Mouse (Mus musculus): Measurements from ENCODE around the gene Kl. TPM values are rescaled to one million over a fixed set of nuclear protein-coding genes. Genes with fewer than 3 reads are reported as not detected.

Gene Kl
- total RNA-seq, 1 experiment from 2014 or later = 0.22 TPM

DNA sequence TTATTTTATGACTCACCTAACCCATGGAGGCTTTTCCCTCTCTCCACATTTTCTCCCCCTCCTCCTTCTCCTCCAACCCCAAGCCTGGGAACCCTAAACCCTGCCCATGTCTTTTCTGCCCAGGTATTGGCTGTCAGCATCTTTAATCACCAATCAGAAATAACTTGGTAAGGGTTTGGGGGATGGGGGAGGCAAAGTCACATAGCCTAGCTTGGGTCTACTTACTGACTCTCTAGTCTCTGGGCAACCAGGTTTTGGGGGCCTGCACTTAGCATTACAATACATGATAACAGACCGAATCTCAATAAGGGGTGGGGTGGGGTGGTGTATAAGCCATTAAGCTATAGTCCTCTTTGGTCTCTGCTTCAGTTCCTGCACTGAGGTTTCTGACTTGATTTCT lies 10.3 kb downstream of the Kl start:
- no peak for DNase-seq

DNA sequence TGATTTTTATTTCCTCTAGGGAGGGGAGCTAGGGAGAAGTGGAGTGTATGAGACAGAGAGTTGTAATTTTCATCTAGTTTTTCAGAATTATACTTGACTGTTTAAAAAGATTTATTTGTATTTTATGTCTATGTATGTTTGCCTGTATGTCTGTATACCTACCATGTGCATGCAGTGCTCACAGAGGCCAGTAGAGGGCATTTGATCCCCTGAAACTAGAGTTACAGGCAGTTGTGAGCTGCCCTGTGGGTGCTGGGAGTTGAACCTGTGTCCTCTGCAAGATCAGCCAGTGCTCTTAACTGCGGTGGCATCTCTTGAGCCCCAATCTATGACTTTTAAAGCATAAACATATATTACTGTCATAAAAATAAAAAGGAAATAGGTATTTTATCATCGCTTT lies 15.5 kb downstream of the Kl start:
- no peak for DNase-seq

DNA sequence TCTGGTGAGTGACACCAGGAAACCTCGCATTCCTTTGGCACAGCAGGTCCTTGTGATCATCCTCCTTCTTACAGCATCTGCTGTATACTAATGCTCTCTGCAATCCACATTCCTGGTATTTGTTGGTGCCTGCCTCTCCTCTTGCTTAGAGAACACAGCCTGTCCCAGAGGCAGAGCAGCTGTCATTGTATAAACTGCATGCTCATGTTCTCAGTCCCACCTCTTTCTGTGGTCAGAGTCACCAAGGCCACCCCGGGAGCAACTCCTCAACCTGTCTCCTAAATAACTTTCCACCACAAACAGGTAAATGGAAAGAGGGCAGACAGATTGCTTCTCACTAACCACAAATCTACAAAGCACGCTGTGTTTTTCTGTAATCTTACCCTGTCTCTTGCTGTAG lies 18.1 kb downstream of the Kl start:
- no peak for DNase-seq

DNA sequence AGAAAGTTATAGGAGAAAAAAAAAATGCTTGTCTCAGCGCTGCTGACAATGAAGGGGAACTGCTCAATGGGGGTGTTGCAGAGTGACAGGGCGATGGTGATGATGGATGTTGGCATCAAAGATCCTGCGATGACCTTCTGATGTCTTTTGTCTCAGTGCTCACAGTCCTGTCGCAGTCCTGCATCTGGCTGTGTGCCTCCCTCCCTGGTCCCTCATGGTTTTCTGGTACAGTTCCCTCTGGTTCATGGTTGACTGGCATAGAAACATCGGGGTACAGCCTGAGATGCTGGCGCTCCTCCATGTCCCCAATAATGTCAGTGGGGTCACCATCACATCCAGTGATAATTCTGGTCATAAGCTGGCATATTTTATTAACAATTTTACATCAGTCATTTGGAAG lies 18.7 kb downstream of the Kl start:
- no peak for DNase-seq

DNA sequence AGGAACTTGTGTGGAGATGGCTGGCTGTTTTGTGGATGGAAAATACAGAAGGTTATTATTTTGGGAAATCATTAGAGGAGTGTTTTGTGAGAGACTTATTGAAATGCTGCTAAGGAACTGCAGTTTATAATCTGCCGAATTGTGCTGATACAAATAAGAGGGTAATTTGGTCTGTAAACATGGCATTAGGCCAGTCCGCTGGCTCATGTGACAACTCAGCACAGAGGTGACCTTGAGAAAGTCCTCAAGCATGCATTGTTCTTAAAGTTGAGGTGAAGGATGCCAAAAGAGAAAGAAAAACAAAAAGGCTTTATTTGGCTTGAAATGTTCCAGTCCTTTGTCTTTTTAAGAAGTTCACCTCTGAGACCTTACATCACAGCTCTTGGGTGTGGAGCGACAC lies 21.8 kb downstream of the Kl start:
- peak; percentile 17 for DNase-seq

DNA sequence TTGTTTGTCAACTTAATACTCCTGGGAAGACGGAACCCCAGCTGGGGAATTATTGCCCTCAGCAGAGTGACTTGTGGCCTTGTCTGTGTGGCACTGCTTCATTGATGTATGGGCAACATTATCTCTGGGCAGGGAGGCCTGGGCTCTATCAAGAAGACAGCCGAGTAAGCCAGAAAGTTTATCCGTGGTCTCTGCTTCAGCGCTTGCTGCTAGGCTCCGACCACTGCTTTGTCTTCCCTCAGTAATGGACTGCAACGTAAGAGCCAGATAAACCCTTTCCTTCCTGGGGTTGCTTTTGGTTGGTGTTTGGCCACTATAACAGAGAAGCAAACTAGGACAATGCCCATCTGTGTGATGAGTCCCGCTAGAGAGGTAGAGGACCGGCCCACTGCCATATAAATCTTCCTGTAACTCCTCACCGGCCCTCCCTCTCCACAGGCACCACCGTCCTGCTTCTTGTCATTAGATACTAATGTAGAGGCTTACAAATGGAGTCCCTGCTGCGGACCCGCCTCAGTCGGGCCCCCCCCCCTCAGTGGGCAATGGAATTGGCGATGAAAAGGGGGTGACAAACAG lies 25.1 kb downstream of the Kl start:
- no peak for DNase-seq

DNA sequence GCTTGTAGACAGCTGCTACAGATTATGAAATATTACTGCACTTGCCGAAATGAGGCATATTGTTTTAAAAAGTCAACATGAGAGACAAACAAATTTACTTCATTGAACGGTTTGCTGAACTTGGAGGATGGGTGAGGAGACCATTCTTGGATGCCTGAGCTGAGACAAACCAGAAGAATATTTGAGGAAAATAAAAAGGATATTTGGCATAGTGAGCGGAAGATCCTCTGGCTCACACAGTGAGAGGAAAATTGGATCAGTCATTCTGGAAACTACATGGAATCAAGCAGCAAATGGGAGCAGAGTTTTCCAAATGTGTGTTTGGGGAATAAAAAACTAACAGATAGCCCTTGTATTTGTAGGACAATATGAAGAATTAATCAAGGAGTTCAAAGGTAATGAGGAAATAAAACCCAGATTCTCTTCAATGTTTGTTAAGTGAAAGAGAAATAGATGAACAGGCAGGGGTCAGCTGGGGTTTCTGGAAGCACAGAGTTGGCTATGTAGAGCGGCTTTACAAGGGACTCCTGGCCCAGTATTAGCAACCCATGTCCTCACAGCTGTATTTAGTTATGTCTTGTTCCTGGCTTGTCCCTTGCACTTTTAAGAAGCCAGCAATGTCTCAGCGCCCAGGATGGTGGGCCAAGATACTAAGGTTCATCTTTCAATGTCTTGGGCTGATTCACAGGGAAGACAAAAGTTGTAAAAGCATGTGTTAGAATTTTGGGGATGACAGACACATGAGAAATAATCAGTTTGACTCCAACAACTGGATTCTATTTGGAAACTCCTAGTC lies 27.1 kb downstream of the Kl start:
- no peak for DNase-seq

DNA sequence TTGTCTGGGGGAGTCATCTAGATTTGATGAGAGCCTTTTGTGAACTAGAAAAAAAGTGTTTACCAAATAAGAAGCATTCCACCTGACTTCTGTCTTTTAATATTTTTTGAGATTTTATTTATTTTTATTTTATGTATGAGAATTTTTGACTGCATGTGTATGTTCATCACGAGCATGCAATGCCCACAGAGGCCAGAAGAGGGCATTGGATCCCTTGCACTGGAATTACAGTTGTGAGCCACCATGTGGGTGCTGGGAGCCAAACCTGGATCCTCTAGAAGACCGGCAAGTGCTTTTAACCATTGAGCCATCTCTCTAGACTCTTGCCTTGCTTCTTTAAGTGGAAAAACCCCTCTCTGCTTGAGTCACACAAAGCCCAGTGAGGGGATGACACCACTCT lies 29.7 kb downstream of the Kl start:
- no peak for DNase-seq

DNA sequence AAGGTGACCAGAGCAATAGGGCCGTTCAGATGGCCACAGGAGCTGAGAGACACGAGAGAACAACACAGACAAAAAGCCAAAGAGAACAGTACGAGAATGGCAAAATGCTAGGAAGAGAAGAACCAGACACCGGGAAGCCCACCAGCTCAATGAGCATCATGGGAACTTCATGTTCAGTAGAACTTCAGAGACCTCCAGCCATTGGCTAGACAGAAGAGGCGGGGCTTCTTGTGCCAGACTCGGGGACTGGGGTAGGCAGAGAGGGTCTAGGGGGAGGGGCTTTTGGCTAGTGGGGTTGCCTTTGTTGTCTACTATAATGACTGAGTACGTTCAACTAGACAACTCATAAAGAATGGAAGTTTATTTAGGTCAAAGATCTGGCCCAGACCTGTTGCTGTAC lies 41.7 kb downstream of the Kl start:
- no peak for DNase-seq

DNA sequence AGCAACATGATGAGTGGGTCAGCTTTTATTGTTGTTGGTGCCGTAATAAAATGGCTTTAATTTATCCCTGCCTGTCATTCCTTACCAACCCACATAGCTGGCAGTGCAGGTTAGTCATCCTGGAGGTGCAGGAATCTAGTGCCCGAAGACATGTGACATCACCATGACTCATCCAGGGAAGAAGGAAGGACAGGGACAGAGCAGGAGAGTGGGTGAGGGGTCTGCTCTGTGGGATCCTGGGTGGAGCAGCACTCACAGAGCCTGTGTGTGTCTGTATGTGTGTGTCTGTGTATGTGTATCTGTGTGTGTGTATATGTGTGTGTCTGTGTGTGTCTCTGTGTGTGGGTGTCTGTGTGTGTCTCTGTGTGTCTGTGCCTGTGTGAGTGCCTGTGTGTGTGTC lies 44.2 kb downstream of the Kl start:
- DNase-seq = peak; percentile 53

DNA sequence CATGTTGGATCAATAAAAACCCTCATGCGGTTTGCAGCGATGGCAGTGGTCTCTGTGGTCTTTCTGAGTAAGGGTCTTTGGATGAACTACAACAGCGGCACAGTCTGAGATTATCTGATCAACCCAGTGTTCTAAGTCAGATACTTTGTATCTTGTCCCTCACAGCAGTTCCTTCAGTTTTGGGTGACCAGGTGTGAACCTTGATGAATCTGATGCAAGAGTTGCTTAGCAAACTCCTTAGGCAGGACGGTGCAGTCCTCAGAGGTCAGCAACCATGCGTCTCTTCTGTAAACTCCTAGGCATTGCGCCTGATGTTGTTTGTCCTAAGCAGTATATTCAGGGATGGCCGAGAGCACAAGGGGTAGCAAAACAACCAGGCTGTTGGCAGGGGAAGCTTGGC lies 48.7 kb downstream of the Kl start:
- no peak for DNase-seq

DNA sequence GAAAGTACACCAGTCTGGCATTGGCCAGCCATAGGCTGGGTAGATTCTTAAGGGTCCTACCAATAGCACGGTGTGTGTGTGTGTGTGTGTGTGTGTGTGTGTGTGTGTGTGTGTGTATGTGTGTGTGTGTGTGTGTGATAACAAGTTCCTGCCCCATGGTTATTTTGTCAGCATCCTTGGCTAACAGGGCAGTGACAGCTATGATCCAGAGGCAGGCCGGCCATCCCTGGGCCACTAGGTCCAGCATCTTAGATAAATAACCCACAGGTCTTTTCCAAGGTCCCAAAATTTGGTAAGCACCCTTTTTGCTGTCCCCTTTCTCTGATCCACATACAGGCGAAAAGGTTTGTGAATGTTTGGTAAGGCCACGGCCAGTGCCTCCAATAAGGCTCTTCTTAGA lies 49.6 kb downstream of the Kl start:
- DNase-seq = no peak

DNA sequence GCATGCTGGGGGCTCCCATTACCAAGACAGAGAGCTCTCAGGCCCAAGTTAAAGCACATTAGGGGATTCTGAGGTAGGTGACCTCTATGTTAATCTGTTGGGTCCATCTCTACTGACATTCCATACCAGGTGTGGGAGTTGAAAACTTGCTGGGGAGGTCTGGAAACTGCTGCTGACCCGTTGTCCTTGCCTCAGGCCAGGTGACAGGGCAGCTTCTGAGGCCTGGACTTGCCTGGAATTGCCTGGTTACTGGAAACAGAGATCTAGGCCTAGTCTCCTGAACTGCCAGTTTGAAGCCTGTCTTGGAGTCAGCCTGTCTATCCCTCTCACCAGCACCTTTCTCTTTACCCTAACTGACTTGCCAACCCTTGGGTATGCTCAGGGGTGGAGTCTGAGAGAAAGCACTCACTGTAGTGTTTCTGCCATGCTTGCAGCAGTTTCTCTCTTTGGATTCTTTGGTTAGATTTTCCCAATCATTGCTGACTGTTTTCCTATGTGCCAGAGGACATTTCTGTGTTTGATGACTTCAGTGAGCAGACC lies 51.9 kb downstream of the Kl start:
- no peak for DNase-seq

DNA sequence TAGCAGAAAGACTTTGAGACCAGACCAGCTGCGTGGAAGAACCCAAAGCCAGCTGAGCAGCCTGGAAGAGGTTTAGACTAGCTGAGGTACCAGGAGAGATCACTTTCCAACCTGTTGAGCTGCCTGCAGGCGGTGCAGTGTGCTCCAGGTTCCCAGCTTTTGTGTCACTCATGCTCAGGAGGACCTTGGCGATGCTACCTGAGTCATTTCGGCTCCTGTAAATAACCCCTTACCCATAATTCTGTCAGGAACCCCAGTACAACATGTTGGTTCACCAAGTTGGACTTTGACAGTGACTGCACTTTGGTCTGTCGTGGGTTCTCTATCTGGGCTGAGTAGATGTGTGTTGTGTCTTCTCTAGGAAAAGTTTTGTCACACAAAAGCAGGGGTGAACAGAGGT lies 66.0 kb downstream of the Kl start:
- no peak for DNase-seq

DNA sequence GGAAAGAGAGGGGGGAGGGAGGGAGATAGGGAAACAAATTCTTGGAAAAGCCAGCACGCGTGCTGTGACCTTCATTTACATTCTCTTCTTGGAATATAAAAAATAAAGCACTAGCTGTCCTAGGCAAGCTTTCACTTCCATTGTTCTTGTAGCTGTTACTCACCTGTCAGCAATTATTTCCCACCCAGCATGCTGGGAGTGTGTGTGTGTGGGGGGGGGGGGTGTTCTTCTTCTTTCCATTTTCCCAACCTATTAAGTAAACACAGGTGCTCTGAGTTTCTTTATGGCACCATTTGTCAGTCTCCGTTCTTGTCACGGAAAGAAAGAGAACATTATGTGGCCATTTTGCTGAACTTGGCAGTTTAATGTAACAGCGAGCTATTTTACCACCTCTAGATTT lies 66.6 kb downstream of the Kl start:
- no peak for DNase-seq

DNA sequence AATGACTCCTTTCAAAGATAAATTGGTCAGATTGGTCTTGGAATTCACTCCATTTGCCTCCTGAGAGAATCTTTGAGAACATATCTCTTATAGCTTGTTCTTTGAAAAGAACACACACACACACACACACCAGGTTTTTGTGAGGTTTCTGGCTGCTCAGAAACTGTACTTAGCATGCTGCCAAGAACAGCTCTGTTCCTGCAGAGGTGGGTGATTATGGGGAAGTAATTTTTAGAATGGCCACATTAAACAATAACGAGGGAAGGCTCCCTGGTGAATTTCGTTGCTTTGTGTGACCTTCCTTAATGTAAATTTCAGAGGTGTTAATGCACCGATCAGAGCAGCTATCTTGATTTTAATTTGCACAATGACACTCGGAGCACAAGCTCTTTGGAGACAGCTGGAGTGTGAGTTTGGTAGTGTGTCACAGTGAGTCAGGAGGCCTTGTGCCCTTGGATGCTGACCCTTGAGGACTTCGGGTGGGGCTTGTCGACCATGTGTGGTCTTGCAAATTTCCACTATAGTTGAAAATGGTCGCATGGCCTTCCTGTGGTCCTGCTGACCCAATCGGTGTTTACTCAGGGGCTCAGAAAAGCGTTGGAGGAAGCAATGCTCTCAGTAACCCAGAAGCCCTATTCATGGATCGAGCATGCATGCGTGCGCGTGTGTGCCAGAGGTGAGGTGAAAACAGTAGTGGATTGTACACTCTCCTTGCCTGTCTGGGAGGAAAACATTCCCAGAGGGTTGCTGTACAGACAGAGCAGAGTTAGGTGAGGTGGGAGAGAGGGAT lies 67.8 kb downstream of the Kl start:
- DNase-seq = no peak

DNA sequence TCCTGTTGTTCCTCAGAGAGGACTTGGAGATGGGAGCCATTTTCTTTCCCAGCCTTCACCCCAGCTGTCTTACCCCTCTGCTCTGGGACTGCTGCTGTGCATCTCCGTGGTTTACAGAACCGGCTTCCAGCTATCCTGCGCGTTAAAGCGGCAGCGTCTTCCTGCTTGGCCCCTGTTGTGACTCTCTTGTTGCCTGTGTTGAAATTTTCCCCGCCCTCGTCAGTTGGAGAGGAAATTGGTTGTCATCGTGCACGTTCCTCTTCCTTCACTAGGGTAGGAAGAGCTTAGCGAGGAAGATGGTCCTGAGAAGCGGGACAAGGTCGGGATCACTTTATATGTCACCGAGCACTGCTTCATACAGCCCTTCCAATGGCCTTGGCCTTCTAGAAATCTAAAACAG lies 68.4 kb downstream of the Kl start:
- no peak for DNase-seq

DNA sequence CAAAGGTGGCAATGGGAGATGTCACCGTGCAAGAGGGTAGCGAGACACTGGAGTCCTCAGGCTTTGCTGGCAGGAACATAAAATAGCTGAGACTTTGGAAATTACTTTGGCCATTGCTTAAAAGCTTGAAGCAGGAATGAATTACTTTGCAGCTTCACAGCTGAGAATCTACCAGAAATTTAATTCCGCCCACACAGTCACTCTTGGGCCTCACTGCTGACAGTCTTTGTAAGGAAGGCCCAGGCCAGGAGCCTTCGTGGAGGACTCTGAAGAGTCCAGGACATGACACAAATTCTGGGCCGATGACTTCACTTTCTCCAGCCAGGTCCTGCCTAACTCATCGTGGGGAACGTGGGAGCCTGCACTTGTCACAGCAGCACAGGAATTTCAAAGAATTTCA lies 69.6 kb downstream of the Kl start:
- no peak for DNase-seq

DNA sequence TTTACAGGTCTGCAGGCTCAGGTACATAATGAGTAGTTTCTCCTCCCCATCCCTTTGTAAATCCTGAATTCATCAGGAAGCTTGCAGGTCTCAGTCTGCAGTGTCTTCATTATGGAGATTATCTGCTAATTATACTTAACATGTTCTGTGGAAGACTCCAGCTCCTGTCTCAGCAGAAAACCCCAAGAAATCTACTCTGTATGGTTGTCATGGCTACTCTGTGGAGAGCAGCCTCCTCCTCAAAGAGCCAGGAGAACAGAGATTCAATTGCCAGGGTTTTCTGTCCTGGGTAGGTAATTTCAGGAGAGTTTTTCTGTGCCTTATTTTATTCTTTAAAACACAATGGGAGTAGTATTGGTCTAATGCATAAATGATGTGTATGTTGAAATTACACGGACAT lies 70.5 kb downstream of the Kl start:
- DNase-seq = no peak

DNA sequence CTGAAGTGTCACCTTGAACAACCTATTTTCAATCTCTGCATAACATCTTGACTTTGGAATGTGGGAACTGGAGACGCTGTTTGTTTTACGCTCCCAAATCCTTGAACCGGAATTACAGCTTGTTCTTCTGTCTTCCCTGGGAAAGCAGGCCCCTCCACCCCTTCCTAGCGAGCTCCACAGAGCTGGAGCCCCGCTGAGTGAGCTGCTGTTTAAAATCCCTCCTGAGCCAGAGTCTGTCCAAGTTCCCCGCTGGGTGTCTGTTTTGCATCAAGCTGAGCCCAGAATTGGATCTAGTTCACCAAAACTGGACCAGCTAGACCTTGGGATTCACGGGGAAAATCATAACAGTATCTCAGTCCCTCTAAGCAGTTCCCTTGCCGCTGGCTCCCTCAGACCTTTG lies 71.1 kb downstream of the Kl start:
- DNase-seq = no peak

DNA sequence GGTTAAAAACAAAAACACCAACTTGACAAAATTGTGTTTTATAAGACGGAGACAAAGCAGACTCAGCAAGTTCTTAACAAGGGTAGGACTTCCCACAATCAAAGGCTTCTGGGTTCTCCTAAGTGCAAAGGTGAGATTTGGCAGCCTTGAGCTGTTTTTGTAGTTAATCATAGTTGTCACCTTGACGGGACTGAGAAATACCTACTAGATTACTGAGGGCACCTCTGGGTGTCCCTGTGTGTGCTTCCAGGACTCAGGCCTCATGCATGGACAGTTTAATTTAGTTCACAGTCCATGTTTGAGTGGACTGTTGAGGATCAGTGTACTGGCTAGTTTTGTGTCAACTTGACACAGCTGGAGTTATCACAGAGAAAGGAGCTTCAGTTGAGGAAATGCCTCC lies 72.1 kb downstream of the Kl start:
- DNase-seq = no peak

DNA sequence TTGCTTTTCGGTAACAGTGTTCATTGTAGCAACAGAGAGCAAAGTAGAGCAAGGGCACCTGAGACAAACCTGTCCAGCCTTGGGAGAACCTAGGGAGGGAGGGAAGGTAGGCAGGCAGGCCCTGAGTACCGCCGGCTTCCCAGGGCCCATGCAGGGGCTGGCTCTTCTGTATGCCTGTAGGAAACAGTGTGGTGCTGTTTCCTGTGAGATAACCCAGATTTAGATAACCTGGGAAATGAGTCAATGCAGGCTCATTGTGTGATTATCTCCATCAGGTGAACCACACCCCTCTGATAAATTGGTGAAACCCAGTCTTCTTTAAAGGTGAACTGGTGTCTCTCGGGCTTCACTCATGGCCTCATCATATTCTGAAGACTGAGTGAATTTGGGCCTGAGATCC lies 73.7 kb downstream of the Kl start:
- no peak for DNase-seq

DNA sequence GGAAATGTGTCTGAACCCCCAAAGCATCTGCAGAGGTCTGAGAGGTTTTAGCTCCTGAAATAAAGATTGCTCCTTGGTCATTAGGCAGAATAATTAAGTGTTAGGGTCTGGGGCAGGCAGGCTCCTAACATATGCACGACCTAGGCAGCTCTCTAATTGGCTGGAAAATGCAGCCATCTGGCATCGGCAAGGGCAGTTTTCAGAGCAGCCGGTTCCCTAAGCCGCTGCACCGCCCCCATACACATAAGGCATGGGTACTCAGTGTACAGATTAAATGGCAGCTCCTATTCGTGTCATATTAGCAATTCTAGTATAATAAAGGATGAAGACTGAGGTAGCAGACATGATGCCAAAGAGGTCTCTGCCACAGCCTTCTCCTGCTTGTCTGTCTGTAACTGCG lies 74.8 kb downstream of the Kl start:
- no peak for DNase-seq

DNA sequence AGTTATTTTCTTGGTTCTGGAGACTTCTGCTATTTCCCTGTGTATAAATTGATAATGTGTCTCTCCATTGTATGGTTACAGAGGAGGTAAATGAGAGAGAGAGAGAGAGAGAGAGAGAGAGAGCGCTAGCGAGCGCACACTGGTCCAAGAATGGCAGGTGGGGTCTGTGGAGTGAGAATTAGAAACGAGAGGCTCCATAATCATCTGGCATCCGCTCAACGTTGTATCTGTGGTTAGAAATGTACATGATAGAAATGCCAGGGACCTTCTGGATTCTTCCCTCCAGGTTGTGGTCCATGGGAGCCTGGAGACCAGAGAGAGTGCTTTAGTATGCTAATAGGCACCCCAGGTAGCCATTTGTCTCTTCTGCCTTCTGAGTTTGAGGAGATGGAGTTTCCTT lies 76.5 kb downstream of the Kl start:
- no peak for DNase-seq
